ENCODE assay signal across 20 mouse cellular contexts in genomic region chr7:95858247-95858646, GRCm38 (mm10).
DNase-seq lines count a peak whose midpoint lies in the region; ATAC-seq and TF ChIP-seq lines count a peak whose summit lies in the region.
"Had no signal": no experiment of that assay in that cellular context is flagged by ENCODE, and none has a peak within 500 bp of the region (broad histone marks: within the 10 kb centered on the region; RNA-seq: fewer than 3 reads in every experiment).

No protein-coding gene starts in this region.

- peak; percentile 3 for DNase-seq in adrenal gland, postnatal 10 days
- no peak for DNase-seq in adrenal gland, adult 18-20 months (ENCODE audit: low spot score in 2 of 2)
- no peak for DNase-seq in frontal cortex, postnatal 14 days (ENCODE audit: low spot score in 2 of 2)
- no peak for DNase-seq in liver, postnatal 0 days
- no peak for DNase-seq in liver
- DNase-seq in stomach, postnatal 0 days (ENCODE audit: low spot score) = no peak
- DNase-seq in spleen, postnatal 10 days (ENCODE audit: low spot score in 2 of 2) = no peak
- DNase-seq: cerebellum, postnatal 25 days; heart, postnatal 4 days; kidney, adult 9 months; lung, postnatal 10 days; right cerebral cortex, postnatal 14 days; thymus, postnatal 4 days had no signal

- H3K36me3 ChIP-seq in liver, postnatal 0 days (replicated peaks; ENCODE audit: insufficient read depth, low read length) = no peaks in the 10 kb centered on the region
- no peaks in the 10 kb centered on the region for H3K36me3 ChIP-seq in stomach, postnatal 0 days (ENCODE audit: control insufficient read depth, insufficient read depth, low read length)
- H3K36me3 ChIP-seq: embryonic facial prominence, embryonic 15.5 days; forebrain, embryonic 10.5 days; heart, embryonic 12.5 days; limb, embryonic 10.5 days; liver, embryonic 12.5 days had no signal

- no peak overlapping the region for H3K27ac ChIP-seq in liver, postnatal 0 days (ENCODE audit: low read depth)
- no peak overlapping the region for H3K27ac ChIP-seq in stomach, postnatal 0 days (replicated peaks)
- H3K27ac ChIP-seq: embryonic facial prominence, embryonic 15.5 days; forebrain, embryonic 10.5 days; limb, embryonic 10.5 days; liver, embryonic 12.5 days had no signal

- TF ChIP-seq CTCF in liver, postnatal 0 days (IDR thresholded peaks at IDR 0.05; ENCODE audit: low read depth) = 0 out of 2 replicates have a peak, but pooled peaks have one; percentile 20
- peak; percentile 58 for TF ChIP-seq CTCF in stomach, postnatal 0 days (IDR thresholded peaks at IDR 0.05; ENCODE audit: low read depth)

- TF ChIP-seq EP300 in liver, postnatal 0 days (IDR thresholded peaks at IDR 0.05; ENCODE audit: low read depth) = no peak
- TF ChIP-seq EP300 in stomach, postnatal 0 days (optimal IDR thresholded peaks at IDR 0.05) = no peak

- no peak overlapping the region for H3K4me2 ChIP-seq in liver, postnatal 0 days (ENCODE audit: low read depth, low read length)
- H3K4me2 ChIP-seq in stomach, postnatal 0 days (replicated peaks; ENCODE audit: low read depth) = no peak overlapping the region
- H3K4me2 ChIP-seq: embryonic facial prominence, embryonic 15.5 days; heart, embryonic 12.5 days; liver, embryonic 12.5 days had no signal

- H3K4me3 ChIP-seq in liver, postnatal 0 days (ENCODE audit: low read depth, low read length) = no peak overlapping the region
- H3K4me3 ChIP-seq in stomach, postnatal 0 days (ENCODE audit: low read depth, low read length) = no peak overlapping the region
- H3K4me3 ChIP-seq: embryonic facial prominence, embryonic 15.5 days; forebrain, embryonic 10.5 days; heart, embryonic 12.5 days; limb, embryonic 10.5 days; liver, embryonic 12.5 days had no signal

- no peaks in the 10 kb centered on the region for H3K27me3 ChIP-seq in liver, postnatal 0 days (ENCODE audit: insufficient read depth, low read length)
- no peaks in the 10 kb centered on the region for H3K27me3 ChIP-seq in stomach, postnatal 0 days (ENCODE audit: control insufficient read depth, insufficient read depth, low read length)
- H3K27me3 ChIP-seq: embryonic facial prominence, embryonic 15.5 days; heart, embryonic 12.5 days; liver, embryonic 12.5 days had no signal

- H3K9ac ChIP-seq in liver, postnatal 0 days (replicated peaks) = no peak overlapping the region
- H3K9ac ChIP-seq in stomach, postnatal 0 days (ENCODE audit: low read length) = no peak overlapping the region
- H3K9ac ChIP-seq: embryonic facial prominence, embryonic 15.5 days; heart, embryonic 12.5 days; liver, embryonic 12.5 days had no signal

- H3K9me3 ChIP-seq in liver, postnatal 0 days (ENCODE audit: low read length) = no peaks in the 10 kb centered on the region
- H3K9me3 ChIP-seq in stomach, postnatal 0 days (ENCODE audit: control insufficient read depth, low read length) = no peaks in the 10 kb centered on the region
- H3K9me3 ChIP-seq: embryonic facial prominence, embryonic 15.5 days; forebrain, embryonic 10.5 days; heart, embryonic 12.5 days; limb, embryonic 10.5 days; liver, embryonic 12.5 days had no signal

- H3K4me1 ChIP-seq in liver, postnatal 0 days (ENCODE audit: insufficient read depth) = no peaks in the 10 kb centered on the region
- no peaks in the 10 kb centered on the region for H3K4me1 ChIP-seq in stomach, postnatal 0 days (replicated peaks; ENCODE audit: control insufficient read depth, insufficient read depth)
- H3K4me1 ChIP-seq: embryonic facial prominence, embryonic 15.5 days; limb, embryonic 10.5 days; liver, embryonic 12.5 days had no signal

- ATAC-seq in frontal cortex, adult (ENCODE audit: low TSS enrichment) = peak; percentile 77
- no peak for ATAC-seq in liver, postnatal 0 days
- no peak for ATAC-seq in stomach, postnatal 0 days (ENCODE audit: low FRiP score, low TSS enrichment)
- ATAC-seq: liver, embryonic 12.5 days; midbrain, embryonic 16.5 days had no signal
